Mouse (Mus musculus): Measurements from ENCODE around the gene Engase. TPM values are rescaled to one million over a fixed set of nuclear protein-coding genes. Genes with fewer than 3 reads are reported as not detected.

The Engase gene
- 10 to 100 TPM; 11.9 to 12.5 TPM for total RNA-seq (2023)

DNA sequence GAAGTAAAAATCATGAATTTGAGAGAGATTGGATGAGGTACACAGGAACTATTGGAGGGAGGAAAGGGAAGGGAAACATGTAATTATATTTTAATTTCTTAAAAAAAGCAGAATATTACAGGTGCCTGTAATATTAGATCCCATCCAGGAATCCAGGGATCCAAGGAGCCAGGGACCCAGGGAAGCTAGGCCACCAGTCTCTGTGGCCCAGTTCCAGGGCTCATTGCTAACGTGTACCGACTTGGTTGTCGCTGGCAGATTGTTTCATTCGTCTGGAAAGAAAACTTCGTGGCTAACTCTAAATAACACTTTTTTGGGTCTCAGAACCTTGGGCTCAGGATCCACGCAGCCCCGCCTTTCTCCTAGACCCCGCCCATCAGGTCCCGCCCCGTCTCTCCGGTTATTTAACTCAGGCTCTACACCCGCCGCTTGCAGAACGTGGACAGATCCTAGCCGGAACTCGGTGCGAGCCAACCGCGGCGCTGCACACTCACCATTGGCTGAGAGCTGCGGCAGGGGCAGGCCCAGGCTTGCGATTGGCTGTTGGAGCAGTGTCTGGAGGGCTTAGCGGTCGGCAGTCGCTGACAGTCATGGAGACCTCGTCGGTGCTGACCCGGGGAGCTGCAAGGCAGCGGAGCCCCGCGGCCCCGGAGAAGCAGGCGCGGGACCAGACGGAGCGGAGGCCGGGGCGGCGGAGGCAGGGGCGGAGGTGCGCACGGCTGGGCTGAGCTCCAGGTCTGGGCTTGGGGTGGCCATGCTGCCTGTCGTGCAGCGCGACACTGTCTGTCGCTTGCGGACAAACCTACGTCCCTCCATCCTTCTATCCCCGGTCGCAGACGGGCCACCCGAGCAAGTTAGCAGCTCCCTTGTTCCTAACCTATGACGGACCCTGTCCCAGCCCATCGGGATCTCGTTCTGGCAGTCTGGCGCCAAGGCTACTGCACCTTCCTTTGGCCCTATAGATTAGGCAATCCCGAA, at the start of gene Engase:
Engase (plus strand) TSS at position 434 of the 978 bp plus-strand sequence.

DNA sequence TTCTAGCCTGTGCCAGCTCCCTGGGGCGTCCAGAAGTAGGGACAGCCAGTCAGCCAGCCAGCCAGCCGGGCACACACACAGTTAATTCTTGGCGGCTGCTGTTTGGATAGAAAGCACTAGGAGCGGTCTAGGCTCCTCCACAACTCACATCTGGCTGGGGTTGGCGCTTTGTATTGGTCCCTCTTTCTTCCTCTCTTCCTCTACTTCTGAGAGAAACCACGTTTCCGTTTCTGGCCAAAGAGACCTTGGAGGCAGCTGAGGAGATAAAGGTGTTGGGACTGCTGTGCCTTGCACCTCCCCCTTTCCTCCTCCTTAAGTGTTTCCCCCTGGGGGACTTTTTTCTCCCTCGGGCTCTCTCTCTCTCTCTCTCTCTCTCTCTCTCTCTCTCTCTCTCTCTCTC, 48.6 kb upstream of the Engase start, which contains the start of gene C1qtnf1:
C1qtnf1 (plus strand) TSS at position 218 of the 400 bp plus-strand sequence.

Other genes with a start within 250 kb of the Engase start
- gene Cyth1, start 228.2 kb upstream of the Engase start, total RNA-seq (2023) = 100 to 1,000 TPM; 183 to 198 TPM
- gene Usp36, start 186.6 kb upstream of the Engase start, total RNA-seq (2023) = 10 to 100 TPM; 67.6 to 68.1 TPM
- gene Cep295nl, start 134.3 kb upstream of the Engase start, total RNA-seq (2023) = 1 to 10 TPM; 4.7 to 6.6 TPM
- gene Timp2, start 121.1 kb upstream of the Engase start, total RNA-seq (2023) = 10 to 100 TPM; 52.5 to 60.8 TPM
- gene Lgals3bp, start 74.7 kb upstream of the Engase start, total RNA-seq (2023) = 100 to 1,000 TPM; 105 to 130 TPM
- 10 to 100 TPM; 54.3 to 55.9 TPM for gene Cant1, start 57.7 kb upstream of the Engase start, total RNA-seq (2023)
- not detected for gene C1qtnf1, start 48.6 kb upstream of the Engase start, total RNA-seq (2023)